Mouse (Mus musculus) cerebellum, adult (tissue): Measurements from ENCODE around the gene Col25a1.

Source experiments
- ATAC-seq: cut with Nextera tagmentation; 2 replicates; pipeline ENCODE4 v1.9.2; 2017; ENCODE audit warnings: mild to moderate bottlenecking, moderate library complexity, mixed read lengths; ENCODE audit not compliant: insufficient number of reproducible peaks, low FRiP score, low TSS enrichment

Gene Col25a1

DNA sequence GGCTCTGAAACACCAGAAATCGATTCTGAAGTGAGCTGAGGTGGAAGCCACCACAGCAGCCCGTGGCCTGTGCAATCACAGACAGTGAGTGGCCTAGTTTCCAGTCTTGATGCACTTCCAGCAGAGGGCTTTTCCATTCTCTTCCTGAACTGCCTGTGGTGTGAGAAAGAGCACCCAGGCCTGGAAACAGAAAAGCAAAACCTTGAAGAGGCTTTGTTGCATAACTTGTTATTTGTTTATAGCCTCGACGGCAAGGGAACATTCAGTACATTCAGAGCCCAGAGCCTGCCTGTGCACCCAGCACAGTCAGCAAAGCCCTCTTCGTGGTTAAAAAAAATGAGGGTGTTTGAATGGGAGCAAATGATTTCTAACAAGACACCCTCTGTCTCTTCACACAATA, 502.6 kb downstream of the Col25a1 start:
- ATAC-seq, result peak; percentile 71

DNA sequence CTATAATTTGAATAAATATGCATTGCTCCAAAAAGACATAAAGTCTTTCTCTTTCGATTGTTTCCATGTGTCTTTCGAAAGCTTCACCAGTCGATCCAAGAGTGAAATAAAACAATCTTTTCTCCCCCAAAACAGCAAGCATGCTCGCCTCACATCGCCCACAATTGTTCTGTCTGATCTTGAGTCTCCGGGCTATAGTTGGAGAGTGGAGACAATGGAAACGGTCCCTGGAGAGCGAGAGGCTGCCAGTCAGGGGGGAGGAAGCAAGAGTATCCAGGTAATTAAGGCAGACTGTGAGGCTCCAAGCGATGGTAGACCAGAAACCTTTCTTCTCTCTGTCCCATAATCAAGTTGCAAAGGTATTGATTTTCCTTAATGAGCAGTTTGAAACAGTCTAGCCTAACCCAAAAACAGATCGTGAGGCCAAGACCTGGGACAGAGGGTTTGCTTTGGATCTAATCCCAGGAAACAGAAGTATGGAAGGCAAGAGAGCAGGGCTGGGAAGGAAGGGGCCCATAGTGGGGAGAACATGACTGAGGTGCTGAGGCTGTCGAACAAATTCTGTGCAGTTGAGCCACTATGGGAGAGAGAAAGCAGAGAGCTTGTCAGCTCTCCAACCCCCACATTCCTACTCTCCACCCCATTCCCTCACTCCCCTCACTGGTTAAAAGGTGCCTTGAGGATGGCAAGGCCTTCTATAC, 515.0 kb downstream of the Col25a1 start:
- no peak for ATAC-seq
